Mouse (Mus musculus): ENCODE measurements around the gene Rheb. TPM values are rescaled to one million over a fixed set of nuclear protein-coding genes. Genes with fewer than 3 reads are reported as not detected.

Rheb gene
- total and polyA plus RNA-seq, 3 experiments, result 17.0 to 64.1 (median 46.2) TPM

DNA sequence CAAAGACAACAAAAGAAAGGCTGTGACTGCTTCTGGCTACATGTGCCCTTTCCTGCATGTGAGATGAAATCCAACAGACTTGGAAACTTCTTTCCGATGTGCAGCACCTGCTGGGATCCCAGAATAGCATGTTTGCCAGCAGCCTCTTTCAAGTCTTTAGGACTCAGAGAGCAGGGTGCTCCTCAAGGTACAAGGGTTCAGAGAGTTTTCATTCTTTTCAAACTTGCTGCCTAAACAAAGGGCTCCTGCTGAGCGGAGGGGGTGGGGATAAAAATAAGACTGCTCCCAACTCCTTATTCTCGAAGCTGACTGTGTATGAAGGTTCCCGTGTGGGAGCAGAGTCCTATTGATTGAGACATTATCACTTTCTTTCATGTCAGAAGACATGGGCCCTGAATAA is 25.2 kb downstream of the Rheb start:
- TF ChIP-seq ZNF384 (IDR thresholded peaks at IDR 0.05; ENCODE audit: low read depth, low read length) (no peak), PAX5 (IDR thresholded peaks at IDR 0.05; ENCODE audit: low read length) (no peak), TCF12 (IDR thresholded peaks at IDR 0.05; ENCODE audit: low read depth, low read length) (no peak), MAZ (IDR thresholded peaks at IDR 0.05; ENCODE audit: low read depth, low read length) (no peak), IRF4 (IDR thresholded peaks at IDR 0.05; ENCODE audit: low read depth, low read length) (no peak), MYC (IDR thresholded peaks at IDR 0.05; ENCODE audit: low read depth, low read length) (no peak), POLR2AphosphoS2 (IDR thresholded peaks at IDR 0.05; ENCODE audit: low read depth, low read length) (no peak), MAFK (IDR thresholded peaks at IDR 0.05; ENCODE audit: insufficient replicate concordance, low read length) (no peak), GABPA (IDR thresholded peaks at IDR 0.05; ENCODE audit: insufficient replicate concordance, low read depth, low read length) (no peak), USF1 (IDR thresholded peaks at IDR 0.05; ENCODE audit: low read depth, low read length) (no peak), RAD21 (IDR thresholded peaks at IDR 0.05; ENCODE audit: low read depth, low read length) (no peak), UBTF (IDR thresholded peaks at IDR 0.05; ENCODE audit: low read depth, low read length) (no peak), ZC3H11A (IDR thresholded peaks at IDR 0.05; ENCODE audit: low read depth, low read length) (no peak), CHD1 (IDR thresholded peaks at IDR 0.05; ENCODE audit: low read depth, low read length) (no peak), MEF2A (IDR thresholded peaks at IDR 0.05; ENCODE audit: borderline replicate concordance, low read depth, low read length) (no peak), NELFE (IDR thresholded peaks at IDR 0.05; ENCODE audit: low read depth, low read length) (no peak)
- Histone ChIP-seq H3K27ac (ENCODE audit: insufficient read depth, low read depth) (no peak overlapping the region), H3K4me1 (ENCODE audit: control insufficient read depth in 1 of 2, insufficient read depth in 2 of 2) (peaks cover 14 to 31% of the 10 kb centered on the region in 2 experiments), H3K4me3 (replicated peaks in 1 of 3; ENCODE audit: low read depth in 2 of 3, low read length in 2 of 3, poor library complexity in 1 of 3) (no peak overlapping the region), H3K9ac (ENCODE audit: insufficient read depth, low read depth) (no peak overlapping the region), H3K9me3 (replicated peaks; ENCODE audit: low read length) (no peaks in the 10 kb centered on the region), H3K4me2 (ENCODE audit: insufficient read depth, low read depth, poor library complexity, severe bottlenecking) (no peak overlapping the region), H3K27me3 (replicated peaks) (no peaks in the 10 kb centered on the region), H3K79me2 (replicated peaks; ENCODE audit: control insufficient read depth, extremely low read depth, insufficient read depth, poor library complexity, severe bottlenecking) (peaks cover 43% of the 10 kb centered on the region), H3K36me3 (replicated peaks in 1 of 2; ENCODE audit: control insufficient read depth in 1 of 2, insufficient read depth in 1 of 2, low read length in 1 of 2) (peaks cover 31 to 74% of the 10 kb centered on the region in 2 experiments)
- no peak for DNase-seq (ENCODE audit: extremely low read depth)
- dilution Hi-C loops (cut with MboI; ENCODE audit: extremely low pct_ligation_motif_present, extremely low pct_unique_long_range_greater_than_20kb, low sequenced_read_pairs), result no loop called here
- in situ Hi-C loops (cut with MboI; ENCODE audit: low pct_ligation_motif_present, low pct_unique_long_range_greater_than_20kb, low sequenced_read_pairs), result no loop called here

DNA sequence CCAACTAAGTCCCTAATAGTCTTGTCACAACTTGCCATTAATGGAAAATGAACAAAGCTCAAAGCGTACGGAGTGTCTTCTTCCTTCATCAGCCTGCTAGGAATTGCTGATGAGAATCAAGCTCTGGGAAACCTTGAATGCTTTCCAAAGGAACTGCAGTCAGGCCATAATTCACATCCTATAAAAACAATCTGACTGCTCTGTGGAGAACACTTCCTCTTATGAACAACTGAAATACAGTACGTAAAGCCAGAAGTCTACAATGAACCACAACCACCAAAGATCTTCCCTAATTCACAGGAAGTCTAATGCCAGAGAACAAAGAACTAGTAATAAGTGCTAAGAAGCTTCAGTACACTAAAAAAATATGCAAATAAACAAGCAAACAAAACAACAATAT is 28.5 kb downstream of the Rheb start:
- no peak for DNase-seq (ENCODE audit: extremely low read depth)

More for the DNA sequence above, 28.5 kb downstream of the Rheb start:
- H3K36me3 ChIP-seq (replicated peaks in 1 of 2; ENCODE audit: control insufficient read depth in 1 of 2, insufficient read depth in 1 of 2, low read length in 1 of 2), result peaks cover 49 to 90% of the 10 kb centered on the region in 2 experiments
- in situ Hi-C loops (cut with MboI; ENCODE audit: low pct_ligation_motif_present, low pct_unique_long_range_greater_than_20kb, low sequenced_read_pairs), result no loop called here
- dilution Hi-C loops (cut with MboI; ENCODE audit: extremely low pct_ligation_motif_present, extremely low pct_unique_long_range_greater_than_20kb, low sequenced_read_pairs), result no loop called here
- H3K27me3 ChIP-seq (replicated peaks), result no peaks in the 10 kb centered on the region
- H3K9me3 ChIP-seq (replicated peaks; ENCODE audit: low read length), result no peaks in the 10 kb centered on the region
- H3K4me3 ChIP-seq (replicated peaks in 1 of 3; ENCODE audit: low read depth in 2 of 3, low read length in 2 of 3, poor library complexity in 1 of 3), result no peak overlapping the region
- no peak overlapping the region for H3K4me2 ChIP-seq (ENCODE audit: insufficient read depth, low read depth, poor library complexity, severe bottlenecking)
- no peak overlapping the region for H3K27ac ChIP-seq (ENCODE audit: insufficient read depth, low read depth)
- peaks cover 19% of the 10 kb centered on the region for H3K79me2 ChIP-seq (replicated peaks; ENCODE audit: control insufficient read depth, extremely low read depth, insufficient read depth, poor library complexity, severe bottlenecking)
- peaks cover 0 to 4% of the 10 kb centered on the region in 2 experiments; a peak in 1 of 4 replicates for H3K4me1 ChIP-seq (ENCODE audit: control insufficient read depth in 1 of 2, insufficient read depth in 2 of 2)
- no peak overlapping the region for H3K9ac ChIP-seq (ENCODE audit: insufficient read depth, low read depth)
- TF ChIP-seq MXI1 (IDR thresholded peaks at IDR 0.05; ENCODE audit: low read depth, low read length) (no peak), MAZ (IDR thresholded peaks at IDR 0.05; ENCODE audit: low read depth, low read length) (no peak), ZNF384 (IDR thresholded peaks at IDR 0.05; ENCODE audit: low read depth, low read length) (no peak), CHD2 (IDR thresholded peaks at IDR 0.05; ENCODE audit: low read length) (no peak), MYC (IDR thresholded peaks at IDR 0.05; ENCODE audit: low read depth, low read length) (no peak), ZMIZ1 (IDR thresholded peaks at IDR 0.05; ENCODE audit: low read depth, low read length) (no peak), E2F4 (IDR thresholded peaks at IDR 0.05; ENCODE audit: insufficient replicate concordance, low read depth, low read length) (no peak), USF1 (IDR thresholded peaks at IDR 0.05; ENCODE audit: low read depth, low read length) (no peak), ETS1 (conservative IDR thresholded peaks at IDR 0.05; ENCODE audit: low read depth, low read length) (no peak), JUND (conservative IDR thresholded peaks at IDR 0.05; ENCODE audit: low read depth, low read length) (no peak), RCOR1 (conservative IDR thresholded peaks at IDR 0.05; ENCODE audit: low read depth, low read length) (no peak), EP300 (IDR thresholded peaks at IDR 0.05; ENCODE audit: low read length) (no peak)
